Mouse (Mus musculus): ENCODE data around the gene Upk3bl.
"Not testable (repeated sequence)": the region's sequence is repeated elsewhere in the genome, so short reads cannot be mapped to it uniquely, and the experiment has no call there.

Gene Upk3bl

DNA sequence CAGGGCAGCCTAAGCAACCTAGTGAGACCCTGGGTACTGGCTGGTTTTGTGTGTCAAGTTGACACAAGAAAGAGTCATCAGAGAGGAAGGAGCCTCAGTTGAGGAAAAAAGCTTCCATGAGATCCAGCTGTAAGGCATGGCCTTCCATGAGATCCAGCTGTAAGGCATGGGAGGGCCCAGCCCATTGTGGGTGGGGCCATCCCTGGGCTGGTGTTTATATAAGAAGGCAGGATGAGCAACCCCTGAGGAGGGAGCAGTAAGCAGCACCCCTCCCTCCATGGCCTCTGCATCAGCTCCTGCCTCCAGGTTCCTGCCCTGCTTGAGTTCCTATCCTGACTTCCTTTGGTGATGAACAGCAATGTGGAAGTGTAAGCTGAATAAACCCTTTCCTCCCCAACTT is 5.8 kb upstream of the Upk3bl start:
- not testable (repeated sequence) for DNase-seq

DNA sequence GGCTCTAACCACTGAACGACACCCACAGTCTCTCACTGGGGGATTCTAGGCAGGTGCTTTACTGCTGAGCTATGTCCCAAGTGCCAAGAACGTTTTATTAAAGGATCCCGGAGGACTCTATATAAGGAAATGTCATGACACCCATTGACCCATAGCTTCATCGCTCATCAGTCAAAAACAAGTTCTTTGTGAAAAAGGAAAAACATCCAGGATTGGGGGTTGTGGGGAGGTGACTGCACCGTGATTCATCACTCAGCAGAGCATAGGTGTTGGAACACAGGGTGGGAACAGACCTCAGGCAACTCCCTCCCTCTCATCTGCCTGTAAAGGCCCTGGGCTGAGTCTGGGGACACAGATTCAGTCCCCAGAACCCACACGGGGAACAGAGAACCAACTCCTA is 4.4 kb upstream of the Upk3bl start:
- DNase-seq, result no peak

DNA sequence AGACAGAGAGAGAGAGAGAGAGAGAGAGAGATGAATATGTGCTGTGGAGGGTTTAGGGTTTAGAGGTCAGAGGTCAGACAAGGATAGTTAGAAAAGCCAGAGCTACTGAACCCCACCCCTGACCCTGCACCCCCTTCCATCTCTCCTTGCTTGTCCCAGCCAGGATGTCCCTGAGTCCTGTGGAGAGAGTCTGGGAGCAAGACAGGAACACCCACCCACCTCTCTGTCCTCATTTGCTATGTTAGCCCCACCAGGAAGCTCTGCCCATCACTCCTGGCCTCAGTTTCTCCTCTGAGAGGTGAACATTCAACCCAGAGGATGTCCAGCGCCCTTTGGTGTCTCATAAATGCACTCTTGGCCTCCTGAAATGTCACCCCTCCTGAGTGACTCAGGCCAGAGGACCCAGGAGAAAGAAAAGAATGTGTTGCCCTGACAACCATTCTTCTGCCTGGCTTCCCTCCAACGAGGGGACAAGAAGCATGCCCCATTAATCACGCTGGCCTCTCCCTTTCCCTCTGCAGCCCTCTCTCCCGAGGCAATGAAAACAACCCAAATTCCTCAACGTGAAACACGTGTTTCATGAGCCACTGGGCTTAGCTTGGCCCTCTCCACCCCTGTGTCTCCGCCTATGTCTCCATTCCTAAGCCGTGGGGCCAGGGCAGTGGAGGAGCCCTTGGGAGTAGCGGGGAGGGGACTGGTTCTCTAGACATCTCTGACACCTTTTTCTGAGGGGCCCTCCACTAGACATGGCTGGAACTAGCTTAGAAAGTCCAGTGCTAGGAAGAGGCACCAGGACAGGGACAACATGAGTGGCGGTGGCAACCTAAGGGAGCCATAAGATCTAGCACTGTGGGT is 2.8 kb upstream of the Upk3bl start:
- DNase-seq, result peak; percentile 75

DNA sequence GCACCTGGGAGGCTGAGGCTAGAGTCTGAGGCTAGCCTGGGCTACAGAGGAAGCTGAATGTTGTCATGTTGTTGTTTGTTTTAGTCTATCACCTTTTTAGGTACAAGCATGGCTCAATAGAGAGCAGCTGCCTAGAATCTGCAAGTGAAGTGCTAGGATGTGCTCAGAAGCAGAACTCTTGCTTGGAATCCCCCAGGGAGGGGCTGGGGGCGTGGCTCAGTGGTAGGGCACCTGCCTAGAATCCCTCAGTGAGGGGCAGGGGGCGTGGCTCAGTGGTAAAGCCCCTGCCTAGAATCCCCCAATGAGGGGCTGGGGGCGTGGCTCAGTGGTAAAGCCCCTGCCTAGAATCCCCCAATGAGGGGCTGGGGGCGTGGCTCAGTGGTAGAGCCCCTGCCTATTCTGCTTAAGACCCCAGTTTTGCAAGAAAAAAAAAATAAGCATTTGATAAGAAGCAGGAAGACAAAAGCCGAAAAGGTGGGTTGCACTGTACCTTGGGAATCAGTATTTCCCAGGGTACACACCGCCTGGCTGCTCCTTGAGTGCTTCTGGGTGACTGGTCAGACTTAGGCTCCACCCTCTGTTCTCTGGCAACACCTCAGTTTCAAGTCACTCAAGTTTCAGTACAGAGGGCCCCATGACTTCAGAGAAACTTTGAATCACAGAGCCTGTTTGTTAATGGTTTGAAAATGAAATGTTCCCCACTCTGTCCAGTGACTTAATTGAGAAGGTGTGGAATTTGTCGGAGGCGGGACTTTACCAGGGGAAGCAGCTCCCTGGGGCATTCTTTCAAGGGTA is 1.2 kb upstream of the Upk3bl start:
- DNase-seq, result peak; percentile 60

DNA sequence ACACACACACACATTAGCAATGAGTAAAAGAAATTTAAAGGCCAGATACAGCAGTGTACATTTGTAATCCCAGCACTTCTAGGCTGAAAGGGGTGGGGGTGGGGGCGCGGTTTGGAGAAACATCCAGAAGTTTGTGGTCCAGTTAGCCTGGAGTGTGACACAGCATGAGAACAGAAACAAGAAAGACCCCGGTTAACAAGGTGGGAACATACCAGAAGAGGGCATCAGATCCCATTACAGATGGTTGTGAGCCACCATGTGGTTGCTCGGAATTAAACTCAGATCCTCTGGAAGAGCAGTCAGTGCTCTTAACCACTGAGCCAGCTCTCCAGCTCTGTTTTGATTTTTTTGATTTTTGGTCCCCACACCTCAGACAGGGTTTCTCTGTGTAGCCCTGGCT is 1.8 kb downstream of the Upk3bl start:
- no peak for DNase-seq

DNA sequence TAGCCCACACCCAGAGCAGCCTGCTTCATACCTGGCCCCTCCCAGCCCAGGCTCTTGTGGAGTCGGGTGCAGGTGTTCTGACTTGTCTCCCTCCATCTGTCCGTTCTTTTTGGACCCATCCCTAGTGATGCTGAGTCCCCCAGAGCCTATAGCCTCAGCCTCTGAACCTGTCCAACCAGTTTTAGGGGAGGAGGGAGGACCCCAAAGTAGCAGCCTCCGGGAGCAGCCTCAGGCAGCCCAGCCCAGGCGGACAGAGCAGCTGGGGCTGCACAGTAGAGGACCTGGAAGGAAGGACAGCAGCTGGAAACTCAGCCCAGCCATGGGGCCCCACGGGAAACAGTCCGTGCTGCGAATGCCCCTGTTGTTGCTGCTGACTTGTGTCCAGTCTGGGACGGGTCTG is 2.8 kb downstream of the Upk3bl start:
- no peak for DNase-seq

DNA sequence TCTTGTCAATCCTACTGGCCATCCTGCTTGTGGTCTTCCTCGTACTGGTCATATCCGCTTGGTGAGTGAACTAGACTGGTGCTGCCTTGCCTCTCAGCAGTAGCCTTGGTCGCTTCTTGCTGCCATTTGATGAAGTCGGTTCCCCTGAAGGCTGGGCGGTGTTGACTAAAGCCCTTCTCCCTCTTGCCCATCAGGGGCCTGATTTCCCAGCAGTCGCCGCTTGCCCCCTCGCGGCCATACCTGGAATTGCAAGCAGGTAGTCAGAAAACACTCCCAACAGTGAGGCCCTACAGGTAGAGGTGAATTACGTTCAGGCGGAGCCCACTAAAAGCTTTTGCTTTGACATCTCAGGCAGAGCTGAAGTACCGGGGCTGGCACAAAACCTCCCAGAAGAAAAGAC is 7.3 kb downstream of the Upk3bl start:
- DNase-seq, result peak; percentile 87

DNA sequence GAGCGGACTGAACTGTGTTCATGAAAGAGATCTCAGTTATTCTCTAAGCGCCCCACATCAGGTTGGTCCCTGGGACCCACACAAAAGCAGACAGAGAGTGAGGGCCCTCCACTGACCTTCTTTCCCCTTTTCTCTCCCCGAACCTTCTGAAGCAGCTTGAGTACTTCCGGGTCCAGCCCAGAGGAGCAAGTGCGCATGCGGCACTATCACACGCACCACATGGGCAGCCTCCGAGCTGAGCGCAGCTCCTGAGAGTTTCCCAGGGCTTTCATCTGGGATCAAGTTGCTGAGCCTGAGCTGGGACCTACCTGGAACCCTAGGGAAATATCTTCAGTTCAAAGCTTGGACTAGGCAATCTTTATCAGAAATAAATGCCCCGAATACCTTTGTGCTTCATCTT is 9.6 kb downstream of the Upk3bl start:
- no peak for DNase-seq

DNA sequence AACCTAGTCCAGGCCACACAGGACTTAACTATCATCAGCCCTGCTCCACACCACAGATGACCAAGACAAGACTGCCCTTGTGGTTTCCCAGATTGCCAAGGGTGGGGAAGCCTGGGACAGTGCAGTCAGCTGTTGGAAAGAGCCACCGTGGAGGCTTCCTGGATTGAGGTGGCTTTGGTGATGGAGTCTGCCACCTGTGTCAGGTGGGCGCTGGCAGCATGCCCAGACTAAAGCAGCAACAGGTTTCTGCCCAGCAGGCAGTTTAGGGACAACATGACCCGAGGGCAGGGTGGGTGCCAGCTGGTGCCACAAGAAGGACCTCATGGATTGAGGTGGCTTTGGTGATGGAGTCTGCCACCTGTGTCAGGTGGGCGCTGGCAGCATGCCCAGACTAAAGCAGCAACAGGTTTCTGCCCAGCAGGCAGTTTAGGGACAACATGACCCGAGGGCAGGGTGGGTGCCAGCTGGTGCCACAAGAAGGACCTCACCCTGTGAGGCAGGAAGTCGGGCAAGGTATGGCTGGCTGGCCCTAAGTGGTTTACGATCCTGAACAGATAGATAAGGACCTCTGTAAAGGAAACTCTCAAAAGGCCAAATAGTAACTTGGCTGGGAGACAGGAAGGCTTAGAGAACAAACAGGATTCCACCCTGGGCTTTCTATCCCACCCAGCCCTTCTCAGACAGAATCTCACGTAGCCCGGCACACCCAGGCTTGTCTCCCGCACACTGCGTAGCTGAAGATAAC is 12.3 kb downstream of the Upk3bl start:
- DNase-seq, result peak; percentile 29

DNA sequence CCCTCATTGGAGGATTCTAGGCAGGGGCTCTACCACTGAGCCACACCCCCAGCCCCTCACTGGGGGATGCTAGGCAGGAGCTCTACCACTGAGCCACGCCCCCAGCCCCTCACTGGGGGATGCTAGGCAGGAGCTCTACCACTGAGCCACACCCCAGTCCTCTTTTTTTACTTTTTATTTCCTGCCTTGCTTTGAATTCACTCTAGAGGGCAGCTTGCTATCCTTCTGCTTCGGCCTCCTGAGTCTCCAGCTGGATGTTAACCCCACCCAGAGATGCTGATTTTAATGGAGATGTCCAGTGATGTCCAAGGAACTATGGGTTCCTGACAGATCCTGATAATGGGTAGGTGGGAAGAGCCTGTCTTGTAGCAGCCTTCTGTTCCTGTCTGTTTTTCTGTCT is 15.1 kb downstream of the Upk3bl start:
- DNase-seq, result no peak

DNA sequence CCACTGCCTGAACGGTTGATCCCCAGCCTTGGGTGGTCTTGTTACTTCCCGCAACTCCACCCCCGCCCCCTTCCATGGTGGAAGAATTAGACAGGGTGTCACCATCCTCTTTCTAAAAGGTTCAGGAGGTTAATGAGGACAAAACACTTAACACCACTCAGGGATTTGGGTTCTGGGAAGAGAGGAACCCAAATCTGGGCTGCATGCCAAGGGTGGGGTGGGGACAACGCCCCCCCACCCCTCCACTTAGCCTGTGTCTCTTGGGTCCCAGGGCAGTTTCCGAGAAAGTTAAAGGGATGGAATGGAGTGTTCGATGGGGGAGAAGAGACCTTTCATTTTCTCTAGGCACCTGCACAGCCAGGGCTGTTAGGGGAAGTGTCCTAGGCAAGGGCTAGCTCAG is 18.8 kb downstream of the Upk3bl start:
- DNase-seq, result no peak

DNA sequence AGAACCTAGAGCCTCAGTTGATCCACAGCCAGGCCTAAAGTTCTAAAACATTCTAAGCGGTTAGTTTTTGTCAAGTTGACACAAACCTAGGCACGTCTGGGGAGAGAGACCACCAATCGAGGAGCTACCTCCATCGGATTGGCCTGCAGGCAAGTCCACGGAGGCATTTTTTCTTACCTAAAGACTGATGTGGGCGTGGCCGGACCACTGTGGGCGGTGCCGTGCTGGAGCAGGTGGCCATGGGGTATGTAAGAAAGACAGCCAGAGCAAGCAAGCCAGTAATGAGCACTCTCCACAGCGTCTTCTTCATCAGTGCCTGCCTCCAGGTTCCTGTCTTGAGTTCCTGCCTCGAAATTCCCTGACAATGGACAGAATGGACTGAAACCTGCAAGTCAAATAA is 19.2 kb downstream of the Upk3bl start:
- DNase-seq, result no peak

DNA sequence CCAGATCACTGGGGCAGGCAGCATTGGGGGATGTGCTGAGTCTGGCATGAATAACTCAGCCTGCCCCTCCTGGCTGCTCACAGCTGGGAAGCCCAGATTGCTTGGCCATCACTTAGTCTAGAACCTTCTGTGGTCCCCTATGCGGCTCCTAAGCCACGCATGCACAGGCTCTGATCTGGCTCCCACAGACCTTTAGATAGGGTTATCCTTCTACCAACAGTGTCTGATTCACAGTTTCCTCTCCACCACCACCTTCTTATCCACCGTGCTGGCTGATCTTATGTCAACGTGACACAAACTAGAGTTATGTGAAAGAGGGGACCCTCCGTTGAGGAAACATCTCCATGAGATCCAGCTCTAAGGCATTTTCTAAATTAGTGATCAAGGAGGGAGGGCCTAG is 20.8 kb downstream of the Upk3bl start:
- DNase-seq, result no peak

DNA sequence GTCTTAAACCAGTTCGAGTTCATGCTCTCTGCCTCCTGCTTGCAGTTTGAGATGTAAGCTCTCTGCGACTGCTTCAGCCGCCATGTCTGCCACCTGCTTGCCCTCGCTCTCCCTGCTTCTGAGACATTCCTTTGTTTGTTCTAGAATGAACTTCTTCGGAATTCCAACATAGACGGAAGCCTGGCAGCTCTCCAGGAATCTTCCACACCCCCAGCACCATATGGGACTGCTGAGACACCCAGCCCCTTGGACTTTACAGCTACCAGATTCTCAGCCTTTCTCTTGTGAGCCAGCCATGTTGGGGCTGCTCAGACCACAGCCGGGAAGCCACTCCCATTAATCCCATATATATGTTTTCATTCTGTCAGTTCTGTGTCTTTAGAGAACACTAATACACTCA is 22.0 kb downstream of the Upk3bl start:
- DNase-seq, result no peak

DNA sequence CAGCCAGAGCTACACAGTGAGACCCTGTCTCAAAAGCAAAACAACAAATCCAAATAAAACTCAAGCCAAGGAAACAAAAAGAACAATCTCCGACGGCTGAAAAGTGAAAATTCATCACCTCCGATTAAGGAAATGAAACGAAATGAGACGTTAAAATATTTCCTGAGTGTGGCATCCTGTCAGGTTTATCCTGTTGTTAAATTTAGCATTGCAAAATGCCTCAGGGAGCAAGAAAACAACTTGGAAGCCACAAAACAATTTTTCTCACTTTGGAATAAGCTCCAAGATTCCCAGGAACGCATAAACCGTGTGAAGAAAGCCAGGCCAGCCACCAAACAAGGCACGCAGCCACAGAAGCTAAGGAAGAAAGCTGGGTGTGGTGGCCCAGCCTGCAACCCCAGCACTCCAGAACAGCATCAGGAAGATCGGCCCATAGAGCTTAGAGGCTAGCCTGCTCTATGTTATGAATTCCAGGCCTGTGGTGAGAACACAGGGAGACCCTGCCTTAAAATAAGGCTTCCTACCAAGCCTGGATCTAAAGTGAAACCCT is 22.8 kb downstream of the Upk3bl start:
- no peak for DNase-seq

DNA sequence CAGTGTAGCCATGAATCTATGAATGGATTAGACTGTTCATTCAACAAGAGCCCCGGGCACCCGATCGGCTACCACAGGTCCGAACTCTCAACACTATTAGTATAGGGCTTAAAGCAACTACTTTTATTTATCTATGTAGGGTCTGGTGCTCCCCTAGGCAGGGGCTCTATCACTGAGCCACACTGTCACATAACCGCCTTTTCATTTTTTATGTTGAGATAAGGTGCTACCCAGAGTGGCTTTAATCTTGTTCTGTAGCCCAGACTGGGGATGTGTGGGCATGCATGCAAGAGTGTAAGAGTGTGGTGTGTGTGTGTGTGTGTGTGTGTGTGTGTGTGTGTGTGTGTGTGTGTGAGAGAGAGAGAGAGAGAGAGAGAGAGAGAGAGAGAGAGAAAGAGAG is 23.8 kb downstream of the Upk3bl start:
- no peak for DNase-seq

DNA sequence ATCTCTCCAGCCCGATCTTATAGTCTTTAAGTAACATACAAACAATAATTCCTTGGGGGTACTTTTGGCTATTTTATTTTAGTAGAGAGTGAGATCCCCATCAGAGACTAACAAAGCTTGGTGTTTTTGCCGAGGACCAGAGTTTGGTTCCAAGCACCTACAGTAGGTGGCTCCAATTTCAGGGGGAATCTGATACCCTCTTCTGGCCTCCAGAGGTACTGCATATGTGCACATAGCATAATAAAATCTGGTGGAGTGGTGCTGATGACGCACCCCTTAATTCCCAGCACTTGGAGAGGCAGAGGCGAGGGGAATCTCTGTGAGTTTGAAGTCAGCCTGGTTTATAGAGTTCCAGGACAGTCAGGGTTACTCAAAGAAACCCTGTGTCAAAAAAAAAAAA is 28.1 kb downstream of the Upk3bl start:
- no peak for DNase-seq

DNA sequence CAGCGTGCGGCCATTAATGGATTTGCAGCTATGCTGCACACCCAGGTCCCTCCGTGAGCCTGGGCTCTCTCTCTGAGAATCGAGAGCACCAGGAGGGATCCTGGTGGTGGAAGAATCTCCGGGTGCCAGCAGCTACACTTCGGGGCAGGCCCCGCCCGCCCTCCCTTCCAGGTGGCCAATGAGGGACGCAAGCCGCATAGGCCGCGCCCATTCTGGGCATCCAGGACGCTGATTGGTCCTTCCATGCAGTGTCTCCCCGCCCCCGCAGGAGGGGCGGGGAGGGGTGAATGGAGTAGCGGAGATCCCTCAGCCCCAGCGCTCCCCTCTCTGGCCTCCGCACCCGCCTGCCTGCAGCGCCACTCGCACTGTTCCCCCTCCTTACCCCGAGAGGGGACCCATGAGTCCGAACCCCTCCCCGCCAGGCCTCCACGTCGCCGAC is 29.4 kb downstream of the Upk3bl start, which contains the start of gene Rasa4:
TSS of gene Rasa4 (plus strand) at position 248 of the 439 bp plus-strand sequence.
- DNase-seq, result peak; percentile 96

DNA sequence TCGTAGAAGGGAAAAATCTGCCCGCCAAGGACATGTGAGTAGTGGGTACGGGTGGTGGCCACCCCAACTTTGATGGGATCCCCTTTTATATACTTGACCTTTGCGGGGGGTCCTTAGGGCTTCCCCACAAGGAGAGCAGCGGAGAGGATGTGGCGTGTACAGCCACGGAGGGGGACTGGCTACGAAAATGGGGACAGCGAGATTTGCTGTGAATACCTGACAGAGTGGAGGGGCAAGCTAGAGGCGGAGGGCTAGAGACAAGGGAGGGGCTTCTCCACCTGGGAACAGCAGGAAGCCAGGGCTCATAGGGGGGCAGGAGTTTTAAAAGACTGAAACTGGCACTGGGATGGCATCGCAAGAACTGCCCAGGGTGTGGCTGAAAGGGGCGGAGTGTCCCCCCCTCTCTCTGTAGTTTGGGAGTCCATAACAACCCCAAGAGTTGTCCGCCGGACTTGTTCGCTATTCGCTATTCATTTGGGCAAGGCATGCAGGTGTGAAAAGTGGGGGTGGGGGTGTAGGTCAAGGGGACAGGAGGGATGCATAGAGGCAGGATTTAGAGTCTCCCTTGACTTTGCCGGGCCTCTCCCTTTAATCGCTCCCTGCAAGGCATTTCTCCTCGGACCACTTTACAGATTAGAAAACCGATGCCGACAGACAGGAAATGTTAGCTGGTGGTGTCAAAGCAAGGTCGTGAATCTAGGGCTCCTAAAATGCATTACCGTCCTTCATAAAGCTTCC is 30.0 kb downstream of the Upk3bl start:
- DNase-seq, result peak; percentile 24

DNA sequence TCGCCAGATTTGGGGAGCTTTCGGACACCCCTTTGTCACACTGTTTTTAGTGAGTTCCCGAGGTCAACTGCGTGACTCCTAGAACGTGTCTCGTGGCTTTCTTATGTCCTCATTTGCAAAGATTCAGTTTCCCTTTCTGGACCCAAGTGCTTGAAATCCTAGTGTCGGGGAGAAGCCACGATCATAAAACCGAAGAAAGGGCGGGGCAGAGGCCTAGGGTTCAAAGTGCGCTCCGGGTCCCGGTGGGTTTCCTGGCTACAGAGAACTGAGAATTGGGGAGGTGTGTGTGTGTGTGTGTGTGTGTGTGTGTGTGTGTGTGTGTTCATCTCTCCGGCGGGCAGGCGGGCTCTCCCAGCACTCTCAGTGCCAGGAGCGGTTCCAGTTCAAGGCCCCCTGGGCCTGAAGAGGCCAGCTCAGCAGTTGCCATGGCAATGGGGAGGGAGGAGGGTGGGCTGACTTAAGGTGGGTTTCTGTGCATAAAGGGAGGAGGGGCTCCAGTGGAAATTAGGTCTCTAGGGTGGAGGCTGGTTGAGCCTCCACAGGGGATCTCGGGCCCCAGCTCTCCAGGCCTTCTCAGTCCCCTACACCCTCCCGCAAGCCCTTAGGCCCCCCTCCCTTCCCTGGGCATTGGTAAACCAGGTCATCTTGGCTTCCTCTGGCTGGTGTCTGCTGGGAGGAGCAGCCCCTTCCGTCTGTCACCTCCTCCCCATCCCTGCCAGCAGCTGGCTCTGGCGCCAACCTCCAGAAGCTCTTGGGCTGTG is 30.8 kb downstream of the Upk3bl start:
- no peak for DNase-seq

DNA sequence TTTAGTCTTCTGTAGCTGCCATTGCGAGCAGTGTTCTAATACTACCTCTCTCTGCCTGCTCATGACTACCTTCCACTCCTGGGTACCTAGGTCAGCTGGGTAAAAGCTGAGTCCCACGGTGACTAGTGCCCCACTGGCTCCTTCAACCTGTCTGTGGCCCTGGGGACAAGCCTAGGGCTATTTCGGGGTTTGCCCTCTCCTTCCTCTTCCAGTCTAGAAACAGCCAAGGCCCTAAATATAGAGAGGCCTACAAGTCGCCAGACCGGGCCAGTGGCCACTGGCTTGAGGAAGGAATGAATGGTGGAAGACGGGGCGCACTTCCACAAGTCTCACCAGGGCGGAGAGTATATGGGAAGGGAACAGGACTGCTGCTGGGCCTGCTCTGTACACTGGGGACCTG is 32.0 kb downstream of the Upk3bl start:
- DNase-seq, result no peak
